Mouse (Mus musculus) kidney, adult 2 months (tissue): Measurements from ENCODE around the gene Egflam.

Experiments
- CTCF ChIP-seq: fragments of 200-500 bp; conservative IDR thresholded peaks from 2 replicates; pipeline ENCODE4 v1.5.1; 2011; ENCODE audit warnings: low read depth, mild to moderate bottlenecking, control low read depth, low read length, moderate library complexity, mixed read lengths; ENCODE audit not compliant: insufficient read depth, insufficient read length
- POLR2A ChIP-seq: fragments of 200-500 bp; IDR thresholded peaks from one replicate; pipeline ENCODE4 v1.6.1; 2011; ENCODE audit warnings: low read depth, low read length, control low read depth

DNA sequence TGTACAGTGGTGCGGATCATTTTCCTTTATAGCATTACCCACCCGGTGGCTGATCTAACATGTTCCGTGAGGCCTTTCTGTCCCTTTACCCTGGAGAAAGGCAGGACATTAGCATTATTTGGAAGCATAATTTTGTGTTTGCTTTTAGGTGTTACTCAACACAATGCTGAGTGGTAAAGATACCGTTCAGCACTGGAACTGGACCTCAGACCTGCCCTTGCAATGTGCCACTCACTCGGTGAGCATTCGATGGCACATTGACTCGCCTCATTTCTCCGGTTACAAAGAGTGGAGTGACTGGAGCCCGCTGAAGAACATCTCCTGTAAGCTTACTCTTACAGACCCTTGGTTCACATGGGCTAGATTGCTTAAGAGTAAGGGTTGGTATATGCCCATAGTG is 231.5 kb downstream of the Egflam start:
- TF ChIP-seq POLR2A (no peak), CTCF (no peak)
